Mouse (Mus musculus) monocyte, adult 2 months (primary cell): ENCODE measurements around the gene Casc4.
"Not testable (repeated sequence)": the region's sequence is repeated elsewhere in the genome, so short reads cannot be mapped to it uniquely, and the experiment has no call there.

Experiments used
- DNase-seq, 2 experiments: peaks; one replicate each; pipeline ENCODE4 v3.0.0; 2022; ENCODE audit warnings: low spot score in 2 of 2, low read depth in 1 of 2

Gene Casc4

DNA sequence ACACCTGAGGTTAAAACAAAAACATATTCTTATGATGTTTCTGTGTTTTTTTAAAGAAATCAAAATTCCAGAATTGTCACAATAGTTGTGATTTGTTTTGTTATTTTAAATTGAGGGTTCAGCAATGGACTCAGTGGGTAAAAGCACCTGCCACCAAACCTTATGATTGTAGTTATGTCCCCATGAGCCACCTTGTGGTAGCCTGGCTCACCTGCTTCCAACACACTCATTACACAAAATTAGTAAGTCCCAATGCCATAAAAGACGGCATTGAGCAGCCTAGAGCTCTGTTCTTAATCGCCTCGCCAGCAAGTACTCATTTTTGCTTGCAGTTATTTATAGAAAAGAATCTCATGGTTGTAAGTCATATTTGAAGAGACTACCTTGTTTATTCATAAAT, 43.2 kb downstream of the Casc4 start:
- DNase-seq, result no peak

DNA sequence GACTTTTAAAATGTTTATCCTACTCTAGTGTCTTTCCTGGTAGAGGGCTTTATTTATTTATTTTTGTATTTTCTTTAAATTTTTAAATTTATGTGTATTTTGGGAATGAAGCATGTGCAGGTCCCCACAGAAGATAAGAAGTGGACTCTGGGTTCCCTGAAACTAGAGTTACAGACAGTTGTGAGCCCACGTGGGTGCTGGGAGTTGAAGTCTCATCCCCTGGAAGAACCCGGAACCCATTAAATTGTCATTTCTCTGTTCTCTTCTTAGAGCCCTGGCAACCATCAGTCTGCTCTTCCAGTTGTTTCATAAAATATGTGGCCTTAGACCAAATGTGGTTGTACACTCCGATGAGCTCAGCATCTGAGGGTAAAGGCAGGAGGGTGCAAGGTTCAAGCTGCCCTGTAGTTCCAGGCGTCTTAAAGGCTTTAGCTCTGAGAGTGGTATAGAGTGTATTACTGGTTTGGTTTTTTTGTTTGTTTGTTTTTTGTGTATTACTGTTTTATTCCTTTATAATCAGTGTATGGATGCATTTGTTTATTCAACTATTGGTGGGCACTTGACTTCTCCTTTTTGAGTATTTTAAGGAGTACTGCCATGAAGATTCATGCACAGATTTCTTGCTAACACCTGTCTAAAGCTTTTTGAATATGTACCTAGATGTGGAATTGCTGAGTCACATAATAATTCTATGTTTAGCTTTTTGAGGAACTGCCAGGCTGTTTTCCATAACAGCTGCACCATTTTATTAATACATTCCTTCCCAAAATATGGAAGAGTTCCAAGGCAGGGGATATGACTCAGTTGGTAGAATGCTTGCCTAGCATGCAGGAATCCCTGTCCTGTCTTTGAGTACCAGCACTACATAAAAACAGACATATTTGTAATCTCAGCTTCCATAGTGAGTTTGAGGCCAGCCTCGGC, 49.5 kb downstream of the Casc4 start:
- no peak for DNase-seq

DNA sequence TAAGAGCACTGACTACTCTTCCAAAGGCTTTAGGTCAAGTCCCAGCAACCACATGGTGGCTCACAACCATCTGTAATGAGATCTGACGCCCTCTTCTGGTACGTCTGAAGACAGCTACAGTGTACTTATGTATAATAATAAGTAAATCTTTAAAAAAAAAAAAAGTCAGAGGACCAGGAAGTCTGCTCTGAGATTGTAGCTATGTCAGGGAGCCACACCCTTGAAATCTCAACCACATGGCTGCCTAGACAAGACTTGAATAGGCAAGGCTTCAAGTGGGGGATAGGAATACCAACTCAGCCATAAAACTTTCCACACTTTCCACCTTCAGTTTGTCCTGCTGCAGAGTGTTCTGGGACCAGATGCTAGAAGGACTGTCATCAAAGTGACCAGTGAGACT, 70.9 kb downstream of the Casc4 start:
- DNase-seq, result not testable (repeated sequence)

DNA sequence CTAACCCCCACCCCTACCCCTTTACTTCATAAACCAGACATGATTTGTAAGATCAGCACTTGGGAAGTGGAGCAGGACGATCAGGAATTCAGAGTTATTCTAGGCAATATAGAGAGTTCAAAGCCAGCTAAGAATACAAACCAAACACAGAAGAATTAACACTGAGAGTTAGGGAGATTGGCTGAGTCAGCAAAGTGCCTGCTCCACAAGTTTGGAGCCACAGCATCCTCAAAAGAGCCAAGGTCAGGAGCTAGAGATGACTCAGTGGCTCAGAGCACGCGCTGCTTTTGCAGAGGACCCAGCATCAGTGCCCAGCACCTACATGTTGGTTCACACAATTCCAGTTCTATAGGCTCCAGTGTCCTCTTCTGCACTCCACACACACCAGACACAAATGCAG, 76.6 kb downstream of the Casc4 start:
- DNase-seq, result no peak

DNA sequence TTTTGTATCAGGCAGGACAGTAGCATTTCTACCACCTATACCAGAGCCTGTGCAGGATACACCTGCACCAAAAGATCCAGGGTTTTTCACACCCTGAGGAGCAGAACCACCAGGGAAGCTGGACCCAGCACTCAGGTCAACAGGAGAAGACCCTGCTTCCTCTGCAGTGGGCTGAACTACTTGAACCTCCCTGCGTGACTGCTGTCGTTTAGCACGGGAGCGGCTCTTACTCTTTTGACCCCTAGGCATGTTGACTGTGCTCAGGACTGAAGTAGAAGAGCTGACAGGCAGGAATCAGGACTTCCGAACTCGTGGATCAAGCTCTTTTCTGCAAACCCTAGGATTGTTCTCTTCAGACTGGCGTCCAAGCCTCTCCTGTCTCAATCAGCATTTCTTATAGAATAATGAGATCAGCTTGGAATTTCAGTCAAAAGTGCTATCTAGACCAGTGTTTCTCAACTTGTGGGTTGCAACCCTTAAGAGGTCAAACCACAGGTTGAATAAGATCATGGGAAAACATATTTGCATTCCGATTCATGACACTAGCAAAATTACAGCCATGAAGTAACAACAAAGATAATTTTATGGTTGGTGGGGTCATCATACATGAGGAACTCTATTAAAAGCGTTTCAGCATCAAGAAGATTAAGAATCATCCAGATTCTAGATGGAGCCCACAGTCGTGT, 88.3 kb downstream of the Casc4 start:
- no peak for DNase-seq

DNA sequence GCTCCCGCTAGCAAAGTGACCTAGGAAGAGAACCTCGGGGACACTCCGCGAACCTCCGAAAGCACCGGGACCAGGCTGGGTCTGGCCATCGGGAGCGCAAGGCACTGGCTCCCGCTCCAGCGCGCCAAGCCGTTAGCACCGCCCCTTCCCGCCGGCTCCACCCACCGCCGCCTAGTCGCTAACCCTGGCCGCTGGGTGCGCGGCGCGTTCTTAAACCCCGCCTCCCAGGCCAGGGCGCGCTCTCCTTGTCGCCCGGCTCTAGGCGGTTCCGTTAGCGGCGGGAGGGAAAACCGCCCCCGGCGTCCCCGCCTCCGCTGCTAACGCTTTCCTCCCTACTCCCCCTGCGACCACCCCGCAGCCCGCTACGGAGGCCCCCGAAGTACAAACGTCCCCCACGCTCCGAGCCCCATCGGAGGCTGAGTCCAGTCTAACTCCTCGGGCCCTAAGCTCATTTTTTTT, 89.0 kb downstream of the Casc4 start, which contains the start of the genes Ctdspl2 and Mageb3:
Ctdspl2 (plus strand) TSS at position 237 of the 459 bp plus-strand sequence.
Mageb3 (minus strand) TSS at position 328 of the 459 bp plus-strand sequence.
- peak; percentile 81 to 90 for DNase-seq

DNA sequence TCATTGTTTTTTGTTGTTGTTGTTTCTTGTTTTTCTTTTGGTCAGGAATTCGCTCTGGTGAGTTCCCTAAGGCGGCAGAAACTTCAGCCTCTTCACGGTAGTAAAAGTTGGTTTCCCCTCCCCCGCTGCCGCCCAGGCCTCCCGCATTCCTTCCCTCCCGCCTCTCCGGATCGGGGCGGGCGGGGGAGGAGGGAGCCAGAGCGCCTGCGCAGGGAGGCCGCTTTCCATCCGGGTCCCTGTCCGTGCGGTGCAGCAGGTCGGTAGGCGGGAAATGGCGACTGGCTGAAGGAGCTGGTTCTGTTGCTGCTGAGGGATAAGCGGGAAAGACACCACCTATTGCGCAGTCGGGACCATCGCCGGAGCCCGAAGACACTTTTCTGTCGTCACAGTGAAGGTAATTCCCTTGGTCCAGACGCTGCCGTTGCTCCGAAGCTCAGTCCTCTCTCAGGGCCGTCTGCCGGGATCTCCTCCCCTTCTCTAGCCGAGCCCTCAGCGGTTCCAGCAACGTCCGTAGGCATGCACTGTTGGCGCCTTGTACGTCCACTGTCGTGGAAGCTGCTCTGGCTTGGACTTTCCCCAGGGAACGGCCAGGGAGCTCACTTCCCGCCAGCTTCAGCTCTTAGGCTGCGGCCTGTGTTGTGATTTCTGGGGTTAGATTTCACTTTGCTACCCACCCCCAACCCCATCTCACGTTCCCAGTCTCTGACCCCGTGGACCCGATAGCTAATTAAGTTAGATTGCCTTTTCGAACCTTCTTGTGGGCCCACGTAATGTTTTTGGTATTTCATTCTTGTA, 89.7 kb downstream of the Casc4 start:
- peak; percentile 82 to 90 for DNase-seq

DNA sequence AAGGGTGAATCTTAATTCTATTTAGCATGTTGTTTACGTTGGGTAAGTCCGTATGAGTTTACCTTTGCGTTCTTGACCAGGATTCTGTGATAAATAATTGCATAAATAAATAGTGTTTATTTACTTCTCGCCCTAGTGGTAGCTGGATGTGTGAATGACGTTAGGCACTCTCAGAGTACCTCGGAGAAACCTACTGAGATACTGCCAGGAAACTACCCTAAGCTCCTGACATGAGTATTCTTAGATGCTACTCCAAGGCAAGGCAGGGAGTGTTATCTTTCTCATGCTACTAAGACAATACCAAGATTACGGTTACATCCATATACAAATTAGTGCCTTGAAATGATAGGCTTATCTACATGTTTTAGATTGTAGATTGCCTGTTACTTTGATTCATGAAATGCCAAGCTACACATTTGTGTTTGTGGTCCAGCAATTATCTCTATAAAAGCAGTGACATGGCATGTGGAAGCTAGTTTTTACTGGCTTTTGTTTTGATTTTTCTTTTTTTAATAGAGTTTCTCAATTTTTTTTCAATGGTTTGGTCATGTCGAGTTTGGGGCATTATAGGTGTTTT, 90.5 kb downstream of the Casc4 start:
- DNase-seq, result no peak
